Mouse (Mus musculus) spleen, adult 18-20 months (tissue): ENCODE data around the gene Fam120a.

Experiments used
- DNase-seq, 2 experiments: peaks; one replicate each; pipeline ENCODE4 v3.0.0; 2022; ENCODE audit warnings: mixed read lengths in 2 of 2

Fam120a gene

DNA sequence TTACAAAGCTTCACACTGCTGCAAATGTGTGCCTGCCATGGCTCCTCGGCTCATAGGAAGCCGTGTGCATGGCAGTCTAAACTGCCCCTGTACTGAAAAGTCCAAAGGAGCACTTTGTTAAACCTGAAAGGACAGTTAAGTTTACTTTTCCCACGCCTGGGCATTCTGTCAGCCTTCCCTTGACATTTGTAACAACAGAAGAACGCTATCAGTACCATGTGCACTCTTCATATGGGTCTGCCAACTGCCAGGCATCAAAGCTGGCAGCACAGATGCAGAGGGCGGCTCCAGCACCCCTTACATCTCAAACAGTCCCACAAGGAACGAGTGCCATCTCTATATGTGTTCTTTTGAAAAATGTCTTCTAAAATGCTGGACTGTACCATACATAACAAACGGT, 56.4 kb downstream of the Fam120a start:
- DNase-seq, result no peak

- no peak for DNase-seq
Observed at GRCm38 (mm10) chr13:48905458-48905857, 62.4 kb downstream of the Fam120a start.

DNA sequence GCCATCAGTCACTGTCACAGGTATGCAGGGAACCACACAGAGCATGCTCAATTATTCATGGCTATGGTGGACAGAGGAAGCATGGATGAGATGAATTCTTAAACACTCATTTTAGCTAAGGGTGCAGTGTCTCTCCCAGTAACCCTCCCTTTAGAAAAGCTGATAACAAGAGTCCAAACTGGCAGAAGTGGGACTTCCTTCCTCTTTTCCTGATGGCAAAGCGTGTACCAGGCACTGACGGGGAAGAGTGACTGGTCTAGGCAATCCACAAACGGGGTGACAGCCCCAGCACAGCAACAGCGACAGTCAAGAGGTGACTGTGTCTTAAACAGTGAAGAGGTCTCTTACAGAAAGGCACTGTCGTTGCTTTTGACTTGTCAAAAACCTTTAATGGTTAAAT, 72.4 kb downstream of the Fam120a start:
- DNase-seq, result no peak

- no peak for DNase-seq
Observed at GRCm38 (mm10) chr13:48890260-48890960, 77.4 kb downstream of the Fam120a start.

DNA sequence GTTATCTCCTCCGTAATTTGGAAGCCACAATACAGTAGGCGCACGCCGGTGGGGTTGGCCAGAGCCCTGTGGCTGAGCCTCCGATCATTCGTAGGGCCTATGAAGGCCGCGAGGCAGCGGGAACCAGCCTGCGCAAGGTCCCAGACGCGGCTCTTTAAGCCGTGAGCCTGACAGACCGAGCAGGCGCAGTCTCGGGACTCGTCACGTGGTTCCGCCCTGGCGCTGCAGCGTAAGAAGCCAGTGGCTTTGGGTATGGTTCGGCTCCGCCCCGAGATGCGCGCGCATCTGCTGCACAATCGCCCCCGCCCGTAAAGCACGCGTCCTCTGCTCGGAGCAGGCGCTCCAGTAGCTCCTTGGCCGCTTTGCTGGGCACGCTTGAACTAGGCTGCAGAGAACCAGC, 89.3 kb downstream of the Fam120a start:
- peak; percentile 97 for DNase-seq

GRCm38 (mm10) chr13:48877805-48878204, 90.0 kb downstream of the Fam120a start:
- no peak for DNase-seq

- no peak for DNase-seq
Observed at GRCm38 (mm10) chr13:48872726-48873125, 95.1 kb downstream of the Fam120a start.

GRCm38 (mm10) chr13:48871887-48872606, 95.8 kb downstream of the Fam120a start:
- DNase-seq, result no peak

DNA sequence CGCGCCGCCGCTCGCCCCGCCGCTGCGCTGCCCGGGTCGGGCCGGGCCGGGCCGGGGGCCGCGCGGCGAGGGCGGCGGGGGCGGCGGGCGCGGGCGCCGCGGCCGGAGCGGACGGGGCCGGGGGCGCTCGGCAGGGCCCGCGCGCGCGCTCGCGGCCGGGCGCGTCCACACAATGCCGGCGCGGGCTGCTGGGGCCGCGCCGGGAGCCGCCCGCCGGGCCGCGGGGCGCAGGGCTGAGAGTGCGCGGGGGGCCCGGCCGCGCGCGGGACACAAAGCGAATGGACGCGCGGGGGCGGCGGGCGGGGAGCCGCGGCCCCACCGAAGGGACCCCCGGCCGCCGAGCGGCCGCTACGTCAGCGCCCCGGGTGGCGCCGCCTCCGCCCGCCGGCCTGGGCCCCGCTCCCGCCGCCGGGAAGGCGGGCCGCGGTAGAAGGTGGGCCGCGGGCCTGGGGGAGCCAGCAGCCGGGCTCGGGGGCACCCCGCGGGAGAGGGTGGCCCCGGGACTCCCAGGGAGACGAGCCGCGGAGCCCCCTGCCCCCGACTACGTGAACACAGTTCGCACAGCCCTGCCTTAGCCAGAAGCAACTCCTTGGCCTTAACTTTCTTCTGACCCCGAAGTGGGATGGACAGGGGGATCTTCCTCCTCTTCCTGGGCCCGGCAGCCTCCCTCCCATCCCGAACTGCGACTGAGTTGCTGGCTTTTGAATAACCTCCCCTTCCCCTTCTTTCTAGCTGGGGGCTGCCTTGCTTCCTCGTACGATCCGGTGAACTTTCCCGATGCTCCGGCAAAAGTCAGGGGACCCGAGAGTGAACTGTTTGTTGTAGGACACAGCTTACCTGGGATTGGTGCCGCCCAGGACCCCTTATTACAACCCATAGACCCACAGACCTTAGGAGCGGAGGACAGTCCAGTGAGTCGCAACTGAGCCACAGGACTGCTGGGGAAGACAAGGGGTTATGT, 96.8 kb downstream of the Fam120a start, which contains the start of gene Phf2:
Gene Phf2 (minus strand): TSS at position 349 of the 961 bp plus-strand sequence.
- peak; percentile 25 to 54 for DNase-seq

DNA sequence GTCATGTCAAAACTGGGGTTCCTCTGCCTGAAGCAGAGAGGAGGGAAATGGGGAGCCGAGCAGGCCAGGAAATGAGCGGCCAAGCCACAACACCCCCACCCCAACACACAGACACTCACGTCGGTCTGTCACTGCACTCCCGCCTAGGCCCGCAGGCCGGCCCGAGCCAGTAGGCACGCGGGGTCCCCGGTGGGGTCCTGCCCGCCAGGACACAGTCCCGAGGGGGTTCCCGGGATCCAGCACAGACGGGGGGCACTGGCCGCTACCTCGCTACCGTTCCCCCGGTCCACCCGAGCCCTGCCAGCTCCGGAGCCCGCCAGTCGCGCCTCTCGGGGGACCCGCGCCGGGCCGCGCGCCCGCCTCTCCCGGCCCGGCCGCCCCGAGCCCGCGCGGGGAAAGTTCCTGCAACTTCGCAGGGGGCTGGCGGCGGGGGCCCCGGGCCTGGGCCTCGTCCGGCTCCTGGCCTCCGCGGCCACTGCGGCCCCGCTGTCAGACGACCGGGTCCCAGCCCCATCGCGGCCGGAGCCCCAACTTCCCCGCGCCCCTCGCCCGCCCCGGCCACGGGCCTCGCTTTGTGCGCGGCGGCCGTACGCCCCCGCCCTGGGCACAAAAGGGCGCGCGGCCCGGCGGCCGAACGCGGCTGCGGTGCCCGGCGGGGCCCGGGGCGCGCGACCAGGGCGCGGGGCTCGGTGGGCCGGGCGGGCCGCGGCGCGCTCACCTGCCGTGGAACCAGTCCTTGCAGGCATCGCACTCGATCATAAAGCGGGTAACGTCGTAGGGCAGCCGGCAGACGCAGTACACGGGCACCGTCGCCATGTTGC, 97.7 kb downstream of the Fam120a start:
- DNase-seq, result peak; percentile 46 to 55

- no peak for DNase-seq
Observed at GRCm38 (mm10) chr13:48869600-48869949, 98.2 kb downstream of the Fam120a start.

DNA sequence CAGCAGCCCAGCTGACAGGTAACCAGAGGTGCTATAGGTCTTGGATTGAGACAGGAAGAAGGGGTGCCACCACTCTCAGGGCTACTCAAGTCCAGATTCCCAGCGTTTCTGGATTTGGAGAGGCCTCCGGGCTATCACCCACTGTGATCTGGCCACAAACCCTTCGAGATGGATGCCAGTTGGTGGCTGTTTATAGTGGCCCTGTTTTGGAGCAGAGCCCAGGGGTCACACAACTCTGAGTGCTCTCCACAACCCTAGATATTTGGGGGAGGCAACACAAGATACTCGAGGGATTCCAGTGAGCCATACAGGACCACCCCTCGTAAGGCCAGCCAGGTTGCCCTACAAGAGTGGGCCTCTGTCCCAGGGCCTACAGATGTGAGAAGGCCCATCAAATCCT, 98.7 kb downstream of the Fam120a start:
- no peak for DNase-seq

DNA sequence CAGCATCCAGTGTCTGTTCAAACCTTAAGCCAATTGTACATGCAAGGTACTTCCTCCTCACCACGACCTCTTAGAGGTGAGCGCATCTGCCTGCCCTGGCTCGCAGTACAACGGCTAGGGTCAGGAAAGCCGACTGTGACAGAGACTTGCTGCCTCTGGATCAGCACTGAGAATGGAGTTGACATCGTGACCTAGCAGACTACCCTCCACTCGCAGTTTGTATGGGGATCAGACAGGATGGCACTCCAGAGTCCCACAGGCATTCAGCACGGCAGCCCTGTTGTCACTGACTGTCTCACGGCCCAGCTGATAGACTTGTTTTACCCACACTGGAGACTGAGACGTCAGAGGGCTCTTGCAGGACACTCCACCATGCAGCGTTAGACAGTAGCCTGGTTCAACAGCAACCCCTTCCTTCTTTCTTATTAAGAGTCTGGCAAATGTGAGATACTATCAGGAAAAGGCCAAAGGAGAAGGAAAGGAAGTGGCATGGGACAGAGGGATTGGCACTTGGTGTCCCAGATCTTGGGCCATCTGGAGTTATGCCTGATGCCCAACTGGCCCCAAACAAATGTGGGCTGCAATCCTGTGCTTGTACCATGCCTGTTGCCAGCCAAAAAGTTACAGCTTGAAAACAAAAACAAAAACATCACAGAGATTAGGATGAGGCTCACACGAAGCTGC, 103.0 kb downstream of the Fam120a start:
- DNase-seq, result no peak

- DNase-seq, result no peak
Observed at GRCm38 (mm10) chr13:48863556-48863955, 104.3 kb downstream of the Fam120a start.

DNA sequence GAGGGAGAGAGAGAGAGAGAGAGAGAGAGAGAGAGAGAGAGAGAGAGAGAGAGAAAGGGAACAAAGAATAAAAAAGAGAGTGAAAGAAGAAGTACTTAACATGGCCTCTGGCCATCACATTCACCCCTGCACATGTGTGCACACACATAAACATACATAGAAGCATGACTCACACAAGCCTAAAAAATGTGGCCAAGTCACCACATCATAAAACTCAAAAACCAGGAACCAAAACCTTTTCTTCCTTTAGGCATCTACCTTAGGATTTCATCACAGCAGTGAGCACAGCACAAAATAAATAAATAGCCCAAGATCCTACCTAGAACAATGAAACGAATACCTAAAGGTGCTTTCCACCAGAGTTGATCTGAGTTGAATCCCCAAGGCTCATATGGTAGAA, 105.9 kb downstream of the Fam120a start:
- DNase-seq, result no peak

- no peak for DNase-seq
Observed at GRCm38 (mm10) chr13:48858779-48859178, 109.0 kb downstream of the Fam120a start.

DNA sequence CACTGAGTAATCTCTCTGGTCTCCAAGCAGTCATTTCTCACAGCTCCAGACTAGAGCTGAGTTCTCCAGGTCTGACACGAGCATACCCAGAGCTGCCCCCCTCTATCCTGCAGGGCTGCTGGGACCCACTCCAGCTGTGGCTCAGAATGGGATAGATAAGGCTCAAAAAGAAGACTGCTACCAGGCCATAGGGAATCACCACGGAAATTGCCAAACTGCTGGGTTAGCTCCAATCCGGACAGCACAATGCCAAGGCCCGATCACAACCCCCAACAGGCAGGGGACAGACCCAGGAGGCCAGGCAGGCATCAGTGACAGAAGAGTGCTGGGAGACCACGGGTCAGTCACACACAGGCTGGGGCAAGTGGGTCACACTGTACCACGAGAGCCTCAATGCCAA, 109.8 kb downstream of the Fam120a start:
- no peak for DNase-seq

GRCm38 (mm10) chr13:48857246-48857932, 110.4 kb downstream of the Fam120a start:
- peak; percentile 20 to 39 for DNase-seq

GRCm38 (mm10) chr13:48853947-48854346, 113.9 kb downstream of the Fam120a start:
- DNase-seq, result no peak

DNA sequence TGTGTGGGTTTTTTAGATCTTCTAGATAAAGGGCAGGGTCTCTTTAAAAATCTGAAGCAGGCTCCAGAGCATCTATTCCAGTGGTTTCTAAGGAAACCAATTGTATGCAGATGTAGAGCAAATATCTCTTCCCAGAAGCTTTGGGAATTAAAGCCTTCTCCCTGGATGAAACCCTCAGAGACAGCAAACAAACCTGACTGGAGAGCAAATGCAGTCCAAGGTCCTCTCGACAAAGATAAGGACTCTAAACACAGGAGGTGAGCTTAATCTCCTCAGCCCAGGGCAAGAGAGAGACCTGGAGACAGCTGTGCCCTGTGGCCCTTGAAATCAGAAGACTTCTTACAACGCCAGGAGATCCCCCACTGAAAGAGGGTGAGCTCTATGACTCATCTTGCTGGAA, 114.3 kb downstream of the Fam120a start:
- no peak for DNase-seq

DNA sequence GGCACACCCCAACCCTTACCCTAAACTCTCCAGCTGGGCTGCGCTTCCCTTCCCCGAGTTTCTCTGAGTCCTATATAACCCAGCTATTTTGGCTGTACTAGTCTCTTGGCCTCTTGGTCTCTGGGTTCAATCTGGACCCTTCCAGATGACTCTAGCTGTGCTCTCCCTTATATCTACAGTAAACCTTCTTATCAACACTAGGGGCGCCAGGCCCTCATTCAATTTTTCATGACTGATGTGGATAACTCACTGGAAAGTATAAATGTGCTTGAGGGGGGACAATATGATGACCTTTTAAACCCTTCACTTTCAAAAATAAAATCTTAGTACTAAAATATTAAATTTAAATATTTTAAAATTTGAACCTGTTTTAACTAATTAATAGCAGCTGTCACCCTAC, 115.0 kb downstream of the Fam120a start:
- no peak for DNase-seq
